ENCODE assay signal across 11 mouse cellular contexts in the genomic region with DNA sequence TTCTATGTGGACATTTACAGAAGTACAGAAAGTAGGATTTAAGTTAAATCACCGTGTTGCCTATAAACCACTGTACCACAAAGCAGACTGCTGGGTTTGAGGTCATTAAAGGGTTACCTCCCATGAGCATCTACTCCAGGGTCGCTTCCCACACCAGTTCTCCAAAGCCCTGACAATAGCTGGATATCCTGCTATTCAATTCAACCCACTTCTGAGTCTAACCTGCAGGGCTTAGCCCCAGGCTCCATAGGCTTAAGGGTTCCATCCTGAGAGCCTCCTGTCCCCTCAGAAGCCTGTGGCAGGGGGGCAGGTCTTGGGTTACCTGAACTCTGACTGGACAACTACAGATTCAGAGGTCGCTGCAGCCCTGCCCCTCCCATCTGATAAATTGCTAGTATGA.
"Had no signal": no experiment of that assay in that cellular context is flagged by ENCODE, and none has a peak within 500 bp of the region (broad histone marks: within the 10 kb centered on the region; RNA-seq: fewer than 3 reads in every experiment).

No protein-coding gene starts in this region.

- H3K4me2 ChIP-seq: limb, embryonic 12.5 days; liver, embryonic 13.5 days; midbrain, embryonic 13.5 days had no signal

- ATAC-seq: inflammation-experienced regulatory T-cells, adult 6 months; intestine, postnatal 0 days; liver, postnatal 0 days; midbrain, embryonic 13.5 days had no signal

- H3K9ac ChIP-seq: limb, embryonic 12.5 days; liver, embryonic 13.5 days; liver, postnatal 0 days; midbrain, embryonic 13.5 days had no signal

- DNase-seq: kidney, adult 9 months; kidney, postnatal 14 days; liver; liver, embryonic 13.5 days; liver, postnatal 0 days; right cerebral cortex, postnatal 14 days; thymus, postnatal 36 days had no signal

- H3K4me3 ChIP-seq: limb, embryonic 12.5 days; liver, embryonic 13.5 days; midbrain, embryonic 13.5 days had no signal

- H3K9me3 ChIP-seq: limb, embryonic 12.5 days; liver, embryonic 13.5 days; midbrain, embryonic 13.5 days had no signal

- H3K27ac ChIP-seq: limb, embryonic 12.5 days; liver, embryonic 13.5 days; midbrain, embryonic 13.5 days had no signal

- H3K27me3 ChIP-seq: limb, embryonic 12.5 days; liver, embryonic 13.5 days; midbrain, embryonic 13.5 days had no signal

- H3K36me3 ChIP-seq: limb, embryonic 12.5 days; liver, embryonic 13.5 days; midbrain, embryonic 13.5 days had no signal

- H3K4me1 ChIP-seq: limb, embryonic 12.5 days; liver, embryonic 13.5 days; midbrain, embryonic 13.5 days had no signal
